Mouse (Mus musculus): ENCODE measurements around the gene Gm49366. TPM values are rescaled to one million over a fixed set of nuclear protein-coding genes. Genes with fewer than 3 reads are reported as not detected.
"Not testable (repeated sequence)": the region's sequence is repeated elsewhere in the genome, so short reads cannot be mapped to it uniquely, and the experiment has no call there.

The Gm49366 gene
- polyA plus RNA-seq, 1 experiment from 2014 or later: not detected

- Histone ChIP-seq H3K4me2 (no peak overlapping the region; the same call in 1 of the 2 replicates), H3K9ac (no peak overlapping the region; the same call in 1 of the 2 replicates)
Measured at GRCm38 (mm10) chr12:84008251-84008650, 30.5 kb upstream of the Gm49366 start.

GRCm38 (mm10) chr12:84008729-84009128 is 30.0 kb upstream of the Gm49366 start:
- H3K4me1 ChIP-seq (ENCODE audit: insufficient read depth): peaks cover 11% of the 10 kb centered on the region
- H3K4me2 ChIP-seq: peak overlapping the region; percentile 62
- TF ChIP-seq CTCF (IDR thresholded peaks at IDR 0.05; ENCODE audit: low read depth): no peak
- peak overlapping the region; percentile 83 for H3K27ac ChIP-seq (ENCODE audit: low read depth)
- ATAC-seq (ENCODE audit: insufficient read depth) (no peak), DNase-seq (no peak)
- H3K36me3 ChIP-seq (ENCODE audit: insufficient read depth): no peaks in the 10 kb centered on the region
- H3K9me3 ChIP-seq (ENCODE audit: low read depth, low read length): no peaks in the 10 kb centered on the region
- 45% methylated on average over 8 of the region's 8 CpGs for WGBS
- H3K27me3 ChIP-seq (ENCODE audit: insufficient read depth, low read length): no peaks in the 10 kb centered on the region
- peak overlapping the region; percentile 47 for H3K4me3 ChIP-seq (ENCODE audit: low read depth, low read length)
- H3K9ac ChIP-seq: peak overlapping the region; percentile 59

More at GRCm38 (mm10) chr12:84008251-84008650, 30.5 kb upstream of the Gm49366 start:
- Histone ChIP-seq H3K4me1 (ENCODE audit: insufficient read depth) (peaks cover 11% of the 10 kb centered on the region), H3K4me3 (ENCODE audit: low read depth, low read length) (no peak overlapping the region), H3K27ac (ENCODE audit: low read depth) (peak overlapping the region; percentile 83; the same call in 1 of the 2 replicates), H3K36me3 (ENCODE audit: insufficient read depth) (no peaks in the 10 kb centered on the region), H3K9me3 (ENCODE audit: low read depth, low read length) (no peaks in the 10 kb centered on the region), H3K27me3 (ENCODE audit: insufficient read depth, low read length) (no peaks in the 10 kb centered on the region)
- 80% methylated on average over 12 of the region's 12 CpGs for WGBS
- no peak for ATAC-seq (ENCODE audit: insufficient read depth)
- no peak for TF ChIP-seq CTCF (IDR thresholded peaks at IDR 0.05; ENCODE audit: low read depth)
- no peak for DNase-seq

DNA sequence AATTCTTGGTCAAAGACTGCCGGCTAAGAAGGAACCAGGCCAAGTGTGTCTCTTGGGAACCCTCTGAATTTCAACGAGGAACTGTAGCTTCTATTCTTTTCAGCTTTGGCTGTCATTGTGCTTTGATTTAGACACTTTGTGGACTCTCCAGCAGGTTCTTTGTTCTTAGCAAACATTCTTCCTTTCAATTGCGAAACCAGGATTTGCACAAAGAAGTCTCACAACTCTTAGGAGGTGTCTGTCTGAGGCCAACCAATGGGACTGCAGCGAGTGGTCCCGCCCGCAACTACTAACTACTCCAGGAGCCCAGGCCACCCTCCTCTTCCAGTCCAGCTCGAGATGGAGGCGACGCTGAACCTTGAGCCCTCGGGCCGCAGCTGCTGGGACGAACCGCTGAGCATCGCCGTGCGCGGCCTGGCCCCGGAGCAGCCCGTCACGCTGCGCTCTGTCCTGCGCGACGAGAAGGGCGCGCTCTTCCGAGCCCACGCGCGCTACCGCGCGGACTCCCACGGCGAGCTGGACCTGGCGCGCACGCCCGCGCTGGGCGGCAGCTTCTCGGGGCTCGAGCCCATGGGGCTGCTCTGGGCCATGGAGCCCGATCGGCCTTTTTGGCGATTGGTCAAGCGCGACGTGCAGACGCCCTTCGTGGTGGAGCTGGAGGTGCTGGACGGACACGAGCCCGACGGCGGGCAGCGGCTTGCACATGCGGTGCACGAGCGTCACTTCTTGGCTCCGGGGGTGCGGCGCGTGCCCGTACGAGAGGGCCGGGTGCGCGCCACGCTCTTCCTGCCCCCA is 29.4 kb upstream of the Gm49366 start, which contains the start of gene Acot1:
Acot1 (plus strand) TSS at position 320 of the 795 bp plus-strand sequence.
- H3K4me2 ChIP-seq: peak within 1 kb of the TSS; percentile 62
- peaks cover 11% of the 10 kb centered on the region for H3K4me1 ChIP-seq (ENCODE audit: insufficient read depth)
- WGBS: under 1% methylated on average over 53 of the region's 70 CpGs
- H3K36me3 ChIP-seq (ENCODE audit: insufficient read depth); H3K9me3 ChIP-seq (ENCODE audit: low read depth, low read length); H3K27me3 ChIP-seq (ENCODE audit: insufficient read depth, low read length): not testable (repeated sequence)
- H3K9ac ChIP-seq: peak within 1 kb of the TSS; percentile 59
- DNase-seq (peak; percentile 91), ATAC-seq (ENCODE audit: insufficient read depth) (peak; percentile 98)
- peak within 1 kb of the TSS; percentile 83 for H3K27ac ChIP-seq (ENCODE audit: low read depth)
- H3K4me3 ChIP-seq (ENCODE audit: low read depth, low read length): peak within 1 kb of the TSS; percentile 47

GRCm38 (mm10) chr12:84010201-84010600 is 28.5 kb upstream of the Gm49366 start:
- WGBS: 60% methylated on average over 3 of the region's 3 CpGs
- ATAC-seq (ENCODE audit: insufficient read depth): no peak
- Histone ChIP-seq H3K4me3 (ENCODE audit: low read depth, low read length) (peak overlapping the region; percentile 47), H3K36me3 (ENCODE audit: insufficient read depth) (peaks cover 7% of the 10 kb centered on the region; the same call in 1 of the 2 replicates), H3K27ac (ENCODE audit: low read depth) (no peak overlapping the region), H3K9ac (peak overlapping the region; percentile 59; the same call in 1 of the 2 replicates), H3K4me1 (ENCODE audit: insufficient read depth) (peaks cover 11% of the 10 kb centered on the region), H3K4me2 (peak overlapping the region; percentile 62), H3K9me3 (ENCODE audit: low read depth, low read length) (no peaks in the 10 kb centered on the region), H3K27me3 (ENCODE audit: insufficient read depth, low read length) (no peaks in the 10 kb centered on the region)
- DNase-seq: no peak
- no peak for TF ChIP-seq CTCF (IDR thresholded peaks at IDR 0.05; ENCODE audit: low read depth)

DNA sequence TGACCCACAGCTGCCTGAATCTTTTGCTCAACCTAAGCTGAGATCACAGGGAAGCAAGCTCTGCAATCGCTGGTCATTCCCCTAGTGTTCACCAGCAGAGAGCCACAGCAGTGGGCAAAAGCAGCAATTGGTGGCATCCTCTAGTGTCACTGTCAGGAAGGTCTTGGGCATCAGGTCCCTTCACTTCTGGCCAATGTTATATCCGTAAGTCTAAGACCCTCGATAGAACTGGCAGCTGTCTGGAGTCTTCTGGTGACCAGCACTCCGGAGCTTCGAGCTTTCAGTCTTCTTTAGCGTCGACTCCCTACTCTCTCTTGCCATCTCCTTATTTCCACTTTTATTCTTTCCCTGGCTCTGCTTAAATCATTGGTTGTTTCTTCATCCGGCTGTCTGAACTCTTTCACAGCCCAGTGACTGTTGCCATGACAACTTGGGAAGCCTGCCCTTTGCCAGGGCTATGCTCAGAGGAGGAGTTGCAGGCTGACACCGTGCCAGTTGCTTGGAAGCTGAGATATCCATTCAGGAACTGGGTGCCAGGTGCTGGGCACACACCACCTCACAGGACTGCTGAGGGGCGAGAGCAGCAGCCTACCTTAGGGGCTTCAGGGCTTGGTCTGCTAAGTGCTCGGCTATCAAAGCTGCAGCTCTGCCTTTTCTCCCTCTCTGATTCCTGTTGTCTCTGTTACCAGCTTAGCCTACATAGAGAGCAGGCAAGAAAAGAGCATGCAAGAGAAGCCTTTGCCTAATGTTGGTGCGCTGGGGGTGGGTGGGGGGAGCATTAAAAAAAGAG is 27.3 kb upstream of the Gm49366 start:
- peak; percentile 56 for ATAC-seq (ENCODE audit: insufficient read depth)
- TF ChIP-seq CTCF (IDR thresholded peaks at IDR 0.05; ENCODE audit: low read depth): 0 out of 2 replicates have a peak, but pooled peaks have one; percentile 13
- Histone ChIP-seq H3K36me3 (ENCODE audit: insufficient read depth) (peaks cover 12% of the 10 kb centered on the region), H3K27me3 (ENCODE audit: insufficient read depth, low read length) (no peaks in the 10 kb centered on the region), H3K9me3 (ENCODE audit: low read depth, low read length) (no peaks in the 10 kb centered on the region), H3K9ac (peak overlapping the region; percentile 41), H3K4me3 (ENCODE audit: low read depth, low read length) (peak overlapping the region; percentile 47; the same call in 1 of the 2 replicates), H3K27ac (ENCODE audit: low read depth) (0 out of 2 replicates have a peak overlapping the region, but pooled peaks have one; percentile 58), H3K4me1 (ENCODE audit: insufficient read depth) (peaks cover 11% of the 10 kb centered on the region), H3K4me2 (peak overlapping the region; percentile 62)
- 32% methylated on average over 12 of the region's 12 CpGs for WGBS
- DNase-seq: peak; percentile 94

DNA sequence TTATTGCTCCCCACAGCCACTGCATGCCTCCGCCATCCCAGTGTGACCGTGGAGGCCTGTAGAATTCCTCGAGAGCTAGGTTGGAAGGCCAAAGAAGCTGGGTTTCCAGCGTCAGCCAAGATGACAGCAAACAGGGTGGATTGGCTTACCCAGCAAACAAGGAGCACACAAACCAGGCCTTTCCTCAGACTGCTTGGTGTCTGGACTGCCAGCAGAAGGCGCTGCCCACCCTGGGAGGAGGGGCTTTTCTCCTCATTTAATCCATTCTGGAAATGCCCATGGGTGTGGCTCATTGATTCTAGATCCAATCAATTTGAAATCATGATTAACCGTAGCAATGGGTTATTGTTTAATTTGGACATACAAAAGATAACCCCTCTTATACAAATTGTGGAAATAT is 25.6 kb upstream of the Gm49366 start:
- DNase-seq (no peak), ATAC-seq (ENCODE audit: insufficient read depth) (no peak)
- peak; percentile 35 for TF ChIP-seq CTCF (IDR thresholded peaks at IDR 0.05; ENCODE audit: low read depth)
- peaks cover 11% of the 10 kb centered on the region for H3K4me1 ChIP-seq (ENCODE audit: insufficient read depth)
- no peaks in the 10 kb centered on the region for H3K9me3 ChIP-seq (ENCODE audit: low read depth, low read length)
- H3K27ac ChIP-seq (ENCODE audit: low read depth): no peak overlapping the region
- H3K9ac ChIP-seq: no peak overlapping the region
- WGBS: 67% methylated on average over 6 of the region's 6 CpGs
- H3K4me3 ChIP-seq (ENCODE audit: low read depth, low read length): no peak overlapping the region
- no peaks in the 10 kb centered on the region for H3K27me3 ChIP-seq (ENCODE audit: insufficient read depth, low read length)
- H3K36me3 ChIP-seq (ENCODE audit: insufficient read depth): peaks cover 16% of the 10 kb centered on the region
- H3K4me2 ChIP-seq: 0 out of 2 replicates have a peak overlapping the region, but pooled peaks have one; percentile 4

Data from lung, embryonic 14.5 days (tissue).